Mouse (Mus musculus): ENCODE measurements around the gene Tnp2. TPM values are rescaled to one million over a fixed set of nuclear protein-coding genes. Genes with fewer than 3 reads are reported as not detected.

Tnp2 gene
- polyA plus RNA-seq, 1 experiment = not detected

GRCm38 (mm10) chr16:10777579-10778160 is 10.8 kb downstream of the Tnp2 start:
- TF ChIP-seq GATA1 (IDR thresholded peaks at IDR 0.05; ENCODE audit: low read length) (no peak), TAL1 (IDR thresholded peaks at IDR 0.05; ENCODE audit: low read length) (no peak)
- no peaks in the 10 kb centered on the region for H3K36me3 ChIP-seq (ENCODE audit: control insufficient read depth)
- H3K4me3 ChIP-seq (replicated peaks) = no peak overlapping the region
- no peaks in the 10 kb centered on the region for H3K4me1 ChIP-seq (ENCODE audit: control insufficient read depth)
- H3K9me3 ChIP-seq (ENCODE audit: control insufficient read depth, low read length) = no peaks in the 10 kb centered on the region
- H3K27me3 ChIP-seq (ENCODE audit: control insufficient read depth) = peaks cover 17% of the 10 kb centered on the region

DNA sequence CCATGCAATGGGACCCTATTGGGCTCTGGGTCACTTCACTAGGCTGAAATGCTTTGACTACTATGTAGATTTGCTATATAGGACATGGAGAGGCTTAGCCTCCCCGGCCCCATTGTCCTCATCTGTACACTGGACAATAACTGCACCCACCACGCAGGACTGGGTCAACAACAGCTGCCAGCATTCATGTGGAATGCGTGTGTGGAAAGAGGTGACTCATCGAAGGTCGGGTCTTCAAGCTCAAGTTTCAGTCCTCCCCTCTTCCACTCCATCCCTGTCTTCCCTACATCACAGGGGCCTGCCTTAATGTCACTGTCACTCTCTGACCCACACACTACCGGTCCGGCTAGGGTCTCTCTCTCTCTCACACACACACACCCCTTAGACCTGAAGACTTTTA is 12.1 kb downstream of the Tnp2 start:
- Histone ChIP-seq H3K4me3 (replicated peaks) (no peak overlapping the region), H3K27me3 (ENCODE audit: control insufficient read depth) (peaks cover 4% of the 10 kb centered on the region), H3K4me1 (ENCODE audit: control insufficient read depth) (peaks cover 10% of the 10 kb centered on the region), H3K9me3 (ENCODE audit: control insufficient read depth, low read length) (no peaks in the 10 kb centered on the region), H3K36me3 (ENCODE audit: control insufficient read depth) (no peaks in the 10 kb centered on the region)
- TF ChIP-seq GATA1 (IDR thresholded peaks at IDR 0.05; ENCODE audit: low read length) (no peak), TAL1 (IDR thresholded peaks at IDR 0.05; ENCODE audit: low read length) (no peak)

DNA sequence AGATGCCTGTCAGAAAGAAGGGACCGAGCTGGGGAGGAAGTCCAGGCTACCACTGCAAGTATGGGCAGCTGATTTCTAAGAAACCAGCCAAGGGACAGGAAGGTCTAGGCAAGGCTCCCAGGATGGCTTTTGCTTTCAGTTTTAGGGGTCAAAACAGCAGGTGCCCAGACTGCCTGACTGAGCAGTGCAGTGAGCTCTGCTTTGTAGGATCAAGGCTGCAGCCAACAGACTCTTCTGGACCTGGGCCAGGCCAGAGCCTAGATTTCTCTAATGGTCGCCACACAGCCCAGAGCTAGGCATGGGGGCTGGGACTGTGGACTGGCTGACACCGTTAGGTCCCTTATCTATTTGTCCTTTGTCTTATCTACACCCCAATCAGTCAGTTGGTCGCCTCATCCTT is 13.7 kb downstream of the Tnp2 start:
- Histone ChIP-seq H3K27me3 (ENCODE audit: control insufficient read depth) (no peaks in the 10 kb centered on the region), H3K9me3 (ENCODE audit: control insufficient read depth, low read length) (no peaks in the 10 kb centered on the region), H3K36me3 (ENCODE audit: control insufficient read depth) (no peaks in the 10 kb centered on the region), H3K4me3 (replicated peaks) (no peak overlapping the region), H3K4me1 (ENCODE audit: control insufficient read depth) (peaks cover 10% of the 10 kb centered on the region)
- TF ChIP-seq TAL1 (IDR thresholded peaks at IDR 0.05; ENCODE audit: low read length) (no peak), GATA1 (IDR thresholded peaks at IDR 0.05; ENCODE audit: low read length) (no peak)

GRCm38 (mm10) chr16:10773543-10773942 is 14.9 kb downstream of the Tnp2 start:
- H3K4me3 ChIP-seq (replicated peaks) = no peak overlapping the region
- TF ChIP-seq TAL1 (IDR thresholded peaks at IDR 0.05; ENCODE audit: low read length) (no peak), GATA1 (IDR thresholded peaks at IDR 0.05; ENCODE audit: low read length) (no peak)
- peaks cover 6% of the 10 kb centered on the region; the same call in 1 of the 2 replicates for H3K27me3 ChIP-seq (ENCODE audit: control insufficient read depth)
- H3K4me1 ChIP-seq (ENCODE audit: control insufficient read depth) = peaks cover 13% of the 10 kb centered on the region
- H3K9me3 ChIP-seq (ENCODE audit: control insufficient read depth, low read length) = no peaks in the 10 kb centered on the region
- H3K36me3 ChIP-seq (ENCODE audit: control insufficient read depth) = no peaks in the 10 kb centered on the region

GRCm38 (mm10) chr16:10771769-10772510 is 16.5 kb downstream of the Tnp2 start:
- Histone ChIP-seq H3K27me3 (ENCODE audit: control insufficient read depth) (peaks cover 8% of the 10 kb centered on the region; the same call in 1 of the 2 replicates), H3K4me1 (ENCODE audit: control insufficient read depth) (peaks cover 15% of the 10 kb centered on the region), H3K4me3 (replicated peaks) (no peak overlapping the region), H3K36me3 (ENCODE audit: control insufficient read depth) (no peaks in the 10 kb centered on the region), H3K9me3 (ENCODE audit: control insufficient read depth, low read length) (no peaks in the 10 kb centered on the region)
- no peak for TF ChIP-seq TAL1 (IDR thresholded peaks at IDR 0.05; ENCODE audit: low read length)
- no peak for TF ChIP-seq GATA1 (IDR thresholded peaks at IDR 0.05; ENCODE audit: low read length)

GRCm38 (mm10) chr16:10770531-10771325 is 17.7 kb downstream of the Tnp2 start:
- Histone ChIP-seq H3K9me3 (ENCODE audit: control insufficient read depth, low read length) (no peaks in the 10 kb centered on the region), H3K36me3 (ENCODE audit: control insufficient read depth) (no peaks in the 10 kb centered on the region), H3K27me3 (ENCODE audit: control insufficient read depth) (peaks cover 8% of the 10 kb centered on the region; the same call in 1 of the 2 replicates), H3K4me1 (ENCODE audit: control insufficient read depth) (peaks cover 15% of the 10 kb centered on the region), H3K4me3 (replicated peaks) (no peak overlapping the region)
- TF ChIP-seq TAL1 (IDR thresholded peaks at IDR 0.05; ENCODE audit: low read length) (no peak), GATA1 (IDR thresholded peaks at IDR 0.05; ENCODE audit: low read length) (no peak)

DNA sequence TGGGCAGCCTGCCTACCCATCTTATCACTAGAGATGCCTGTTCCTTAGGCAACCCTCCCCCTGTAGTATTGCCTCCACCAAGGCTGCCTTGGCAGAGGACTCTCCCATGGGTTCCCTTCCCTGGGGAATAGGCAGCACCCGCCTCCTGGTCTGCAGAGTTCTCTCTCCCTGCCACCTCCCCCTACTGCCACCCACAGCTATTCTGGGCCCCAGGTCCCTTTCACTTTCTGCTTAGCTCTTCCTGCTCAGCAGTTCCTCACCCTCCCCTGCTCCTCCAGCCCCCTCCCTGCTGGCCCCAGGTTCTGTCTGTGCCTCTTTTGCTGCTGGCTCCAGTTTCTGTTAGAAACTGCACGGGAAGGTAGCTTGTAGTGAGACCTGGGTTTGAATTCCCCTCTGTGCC is 18.8 kb downstream of the Tnp2 start:
- TF ChIP-seq GATA1 (IDR thresholded peaks at IDR 0.05; ENCODE audit: low read length) (no peak), TAL1 (IDR thresholded peaks at IDR 0.05; ENCODE audit: low read length) (no peak)
- H3K9me3 ChIP-seq (ENCODE audit: control insufficient read depth, low read length) = no peaks in the 10 kb centered on the region
- peaks cover 15% of the 10 kb centered on the region for H3K4me1 ChIP-seq (ENCODE audit: control insufficient read depth)
- H3K36me3 ChIP-seq (ENCODE audit: control insufficient read depth) = no peaks in the 10 kb centered on the region
- peaks cover 8% of the 10 kb centered on the region; the same call in 1 of the 2 replicates for H3K27me3 ChIP-seq (ENCODE audit: control insufficient read depth)
- H3K4me3 ChIP-seq (replicated peaks) = no peak overlapping the region

DNA sequence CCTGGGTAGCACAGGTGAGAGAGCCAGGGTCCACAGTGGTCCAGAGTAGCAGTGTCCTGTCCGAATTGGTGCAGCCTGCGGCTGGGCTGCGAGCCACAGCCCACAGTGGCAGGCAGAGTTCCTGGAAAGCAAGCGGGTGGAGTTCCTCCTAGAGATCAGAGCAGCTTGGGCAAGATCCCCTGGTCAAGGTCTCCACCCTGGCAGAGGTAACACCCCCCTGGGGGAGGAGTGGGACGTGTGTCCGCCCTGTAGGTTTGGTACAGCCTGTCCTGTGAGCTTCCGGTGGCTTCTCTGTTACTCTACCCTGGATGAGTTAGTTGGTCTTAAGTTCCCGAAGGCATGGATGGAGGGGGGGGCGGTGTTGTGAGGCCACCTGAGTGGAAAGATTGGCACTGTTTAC is 19.6 kb downstream of the Tnp2 start:
- peaks cover 15% of the 10 kb centered on the region for H3K4me1 ChIP-seq (ENCODE audit: control insufficient read depth)
- TF ChIP-seq GATA1 (IDR thresholded peaks at IDR 0.05; ENCODE audit: low read length) (no peak), TAL1 (IDR thresholded peaks at IDR 0.05; ENCODE audit: low read length) (no peak)
- H3K9me3 ChIP-seq (ENCODE audit: control insufficient read depth, low read length) = no peaks in the 10 kb centered on the region
- no peaks in the 10 kb centered on the region for H3K36me3 ChIP-seq (ENCODE audit: control insufficient read depth)
- peaks cover 10% of the 10 kb centered on the region; the same call in 1 of the 2 replicates for H3K27me3 ChIP-seq (ENCODE audit: control insufficient read depth)
- H3K4me3 ChIP-seq (replicated peaks) = no peak overlapping the region

- Histone ChIP-seq H3K27me3 (ENCODE audit: control insufficient read depth) (peaks cover 10% of the 10 kb centered on the region; the same call in 1 of the 2 replicates), H3K9me3 (ENCODE audit: control insufficient read depth, low read length) (no peaks in the 10 kb centered on the region), H3K4me3 (replicated peaks) (no peak overlapping the region), H3K4me1 (ENCODE audit: control insufficient read depth) (peaks cover 10% of the 10 kb centered on the region), H3K36me3 (ENCODE audit: control insufficient read depth) (no peaks in the 10 kb centered on the region)
- TF ChIP-seq GATA1 (IDR thresholded peaks at IDR 0.05; ENCODE audit: low read length) (no peak), TAL1 (IDR thresholded peaks at IDR 0.05; ENCODE audit: low read length) (no peak)
These were observed 21.3 kb downstream of the Tnp2 start for GRCm38 (mm10) chr16:10767158-10767557.

Measured in erythroblast, embryonic 14.5 days (primary cell).